Comparison of ENCODE assay signal across 10 mouse cellular contexts in genomic region chr2:30010840-30011281, GRCm38 (mm10). TPM values are rescaled to one million over a fixed set of nuclear protein-coding genes. Genes with fewer than 3 reads are reported as not detected.
DNase-seq lines count a peak whose midpoint lies in the region; ATAC-seq and TF ChIP-seq lines count a peak whose summit lies in the region.
"Had no signal": no experiment of that assay in that cellular context is flagged by ENCODE, and none has a peak within 500 bp of the region (broad histone marks: within the 10 kb centered on the region; RNA-seq: fewer than 3 reads in every experiment).

No protein-coding gene starts in this region.

- H3K4me1 ChIP-seq in hindbrain, postnatal 0 days (ENCODE audit: insufficient read depth, low read length): no peaks in the 10 kb centered on the region
- H3K4me1 ChIP-seq in hindbrain, embryonic 11.5 days (replicated peaks; ENCODE audit: control insufficient read depth, insufficient read depth, low read length): no peaks in the 10 kb centered on the region
- no peaks in the 10 kb centered on the region for H3K4me1 ChIP-seq in lung, postnatal 0 days (ENCODE audit: insufficient read depth, low read depth, low read length)
- H3K4me1 ChIP-seq in intestine, embryonic 16.5 days (ENCODE audit: control insufficient read depth, insufficient read depth, low read length): no peaks in the 10 kb centered on the region
- H3K4me1 ChIP-seq: heart, embryonic 15.5 days had no signal

- no peaks in the 10 kb centered on the region for H3K9me3 ChIP-seq in hindbrain, postnatal 0 days (ENCODE audit: low read length)
- H3K9me3 ChIP-seq in hindbrain, embryonic 11.5 days (ENCODE audit: control insufficient read depth, low read length): no peaks in the 10 kb centered on the region
- no peaks in the 10 kb centered on the region for H3K9me3 ChIP-seq in lung, postnatal 0 days (ENCODE audit: low read length)
- H3K9me3 ChIP-seq in intestine, embryonic 16.5 days (ENCODE audit: control insufficient read depth, low read length): no peaks in the 10 kb centered on the region
- H3K9me3 ChIP-seq: heart, embryonic 15.5 days had no signal

- TF ChIP-seq EP300 in lung, postnatal 0 days (IDR thresholded peaks at IDR 0.05): no peak

- peaks cover 94% of the 10 kb centered on the region for H3K36me3 ChIP-seq in hindbrain, postnatal 0 days (ENCODE audit: insufficient read depth, low read length)
- H3K36me3 ChIP-seq in hindbrain, embryonic 11.5 days (ENCODE audit: control insufficient read depth, insufficient read depth, low read length): peaks cover 41% of the 10 kb centered on the region
- H3K36me3 ChIP-seq in lung, postnatal 0 days (ENCODE audit: insufficient read depth, low read length): peaks cover 78% of the 10 kb centered on the region
- H3K36me3 ChIP-seq in intestine, embryonic 16.5 days (ENCODE audit: control insufficient read depth, insufficient read depth, low read length): peaks cover 46% of the 10 kb centered on the region

- peak; percentile 49; the same call in 1 of the 2 replicates for ATAC-seq in hindbrain, postnatal 0 days
- no peak for ATAC-seq in hindbrain, embryonic 11.5 days (ENCODE audit: low FRiP score)
- peak; percentile 75 for ATAC-seq in lung, postnatal 0 days
- ATAC-seq in CD4-positive, CD25-positive, alpha-beta regulatory T cell, adult 4 months: no peak
- ATAC-seq in intestine, embryonic 16.5 days: no peak

- peak; percentile 79 for DNase-seq in hindbrain, postnatal 0 days (ENCODE audit: low spot score)
- no peak for DNase-seq in hindbrain, embryonic 11.5 days (ENCODE audit: low spot score)
- peak; percentile 53 for DNase-seq in adrenal gland, adult 8-10 months
- DNase-seq in cerebellum, postnatal 4 days (ENCODE audit: low spot score in 2 of 2): peak; percentile 42 to 74
- DNase-seq in lung, postnatal 0 days (ENCODE audit: low spot score): peak; percentile 58
- no peak for DNase-seq in T-cell, adult 2 months (ENCODE audit: low spot score)

- H3K9ac ChIP-seq in hindbrain, postnatal 0 days (replicated peaks; ENCODE audit: low read length): no peak overlapping the region
- H3K9ac ChIP-seq in hindbrain, embryonic 11.5 days (ENCODE audit: low read depth, low read length): no peak overlapping the region
- no peak overlapping the region for H3K9ac ChIP-seq in lung, postnatal 0 days (replicated peaks; ENCODE audit: low read depth)
- H3K9ac ChIP-seq in intestine, embryonic 16.5 days (ENCODE audit: low read depth, low read length): no peak overlapping the region
- H3K9ac ChIP-seq: heart, embryonic 15.5 days; liver, embryonic 14.5 days had no signal

- no peak overlapping the region for H3K4me2 ChIP-seq in hindbrain, postnatal 0 days (ENCODE audit: low read depth, low read length)
- H3K4me2 ChIP-seq in hindbrain, embryonic 11.5 days (replicated peaks; ENCODE audit: low read depth, low read length): no peak overlapping the region
- no peak overlapping the region for H3K4me2 ChIP-seq in lung, postnatal 0 days (replicated peaks; ENCODE audit: low read depth, low read length)
- H3K4me2 ChIP-seq in intestine, embryonic 16.5 days (ENCODE audit: low read depth, low read length): no peak overlapping the region
- H3K4me2 ChIP-seq: heart, embryonic 15.5 days had no signal

- TF ChIP-seq CTCF in hindbrain, postnatal 0 days (IDR thresholded peaks at IDR 0.05; ENCODE audit: low read depth): no peak
- no peak for TF ChIP-seq CTCF in lung, postnatal 0 days (IDR thresholded peaks at IDR 0.05)

- WGBS in hindbrain, postnatal 0 days: 55% methylated on average over 8 of the region's 8 CpGs
- 95% methylated on average over 8 of the region's 8 CpGs for WGBS in hindbrain, embryonic 11.5 days
- WGBS in lung, postnatal 0 days: 59% methylated on average over 8 of the region's 8 CpGs
- WGBS in intestine, embryonic 16.5 days: 93% methylated on average over 8 of the region's 8 CpGs

- no peak overlapping the region for H3K4me3 ChIP-seq in hindbrain, postnatal 0 days (ENCODE audit: low read length)
- no peak overlapping the region for H3K4me3 ChIP-seq in hindbrain, embryonic 11.5 days (ENCODE audit: low read depth, low read length)
- H3K4me3 ChIP-seq in lung, postnatal 0 days (ENCODE audit: low read depth, low read length): no peak overlapping the region
- H3K4me3 ChIP-seq in intestine, embryonic 16.5 days (ENCODE audit: low read length): no peak overlapping the region
- H3K4me3 ChIP-seq: heart, embryonic 15.5 days had no signal

- 0 out of 2 replicates have a peak overlapping the region, but pooled peaks have one; percentile 7 for H3K27ac ChIP-seq in hindbrain, postnatal 0 days
- H3K27ac ChIP-seq in hindbrain, embryonic 11.5 days (ENCODE audit: low read depth, low read length): no peak overlapping the region
- no peak overlapping the region for H3K27ac ChIP-seq in lung, postnatal 0 days (ENCODE audit: low read length)
- no peak overlapping the region for H3K27ac ChIP-seq in intestine, embryonic 16.5 days (ENCODE audit: low read length)
- H3K27ac ChIP-seq: heart, embryonic 15.5 days; liver, embryonic 14.5 days had no signal

- H3K27me3 ChIP-seq in hindbrain, postnatal 0 days (ENCODE audit: insufficient read depth, low read length): no peaks in the 10 kb centered on the region
- no peaks in the 10 kb centered on the region for H3K27me3 ChIP-seq in hindbrain, embryonic 11.5 days (ENCODE audit: control insufficient read depth, insufficient read depth, low read length)
- H3K27me3 ChIP-seq in lung, postnatal 0 days (replicated peaks; ENCODE audit: insufficient read depth, low read length): no peaks in the 10 kb centered on the region
- H3K27me3 ChIP-seq in intestine, embryonic 16.5 days (replicated peaks; ENCODE audit: control insufficient read depth, insufficient read depth, low read length): no peaks in the 10 kb centered on the region
- H3K27me3 ChIP-seq: heart, embryonic 15.5 days had no signal

RNA-seq across cellular contexts. Expression of gene Wdr34, which starts 37.8 kb away (rescaled TPM):
- total RNA-seq in hindbrain, postnatal 0 days (2014; rRNA removed): 87.4 and 87.7 TPM in 2 replicates
- polyA plus RNA-seq in hindbrain, postnatal 0 days (2015; fragmentation: Nextera tagmentation; extraction: Ambion mirVana): 64.5 and 66.5 TPM in 2 replicates
- 30.1 and 33.9 TPM in 2 replicates for polyA plus RNA-seq in hindbrain, embryonic 11.5 days (2014; fragmentation: Nextera tagmentation; extraction: Ambion mirVana)
- 10 to 100 TPM; 19.5 to 31.7 (median 26.6) TPM for total RNA-seq in adrenal gland, adult 8-10 months (2022)
- polyA plus RNA-seq in lung, postnatal 0 days (2015; fragmentation: Nextera tagmentation; extraction: Ambion mirVana): 15.2 and 19.5 TPM in 2 replicates
- polyA plus RNA-seq in CD4-positive, CD25-positive, alpha-beta regulatory T cell, adult 4 months (2017; shearing (Covaris generic)): 1 to 10 TPM; 1.5 to 2.0 TPM
- 19.7 and 21.9 TPM in 2 replicates for polyA plus RNA-seq in intestine, embryonic 16.5 days (2015; fragmentation: Nextera tagmentation; extraction: Ambion mirVana)

RNA-seq across cellular contexts. Expression of gene Sptan1, which starts 45.5 kb away (rescaled TPM):
- total RNA-seq in hindbrain, postnatal 0 days (2014; rRNA removed): 716 and 902 TPM in 2 replicates
- 166 and 184 TPM in 2 replicates for polyA plus RNA-seq in hindbrain, postnatal 0 days (2015; fragmentation: Nextera tagmentation; extraction: Ambion mirVana)
- 172 and 192 TPM in 2 replicates for polyA plus RNA-seq in hindbrain, embryonic 11.5 days (2014; fragmentation: Nextera tagmentation; extraction: Ambion mirVana)
- total RNA-seq in adrenal gland, adult 8-10 months (2022): 100 to 1,000 TPM; 163 to 298 (median 244) TPM
- 112 and 115 TPM in 2 replicates for polyA plus RNA-seq in lung, postnatal 0 days (2015; fragmentation: Nextera tagmentation; extraction: Ambion mirVana)
- 100 to 1,000 TPM in 1 of 2 experiments, 10 to 100 TPM in 1; 70.4 to 103 TPM for polyA plus RNA-seq in CD4-positive, CD25-positive, alpha-beta regulatory T cell, adult 4 months (2017; shearing (Covaris generic))
- polyA plus RNA-seq in intestine, embryonic 16.5 days (2015; fragmentation: Nextera tagmentation; extraction: Ambion mirVana): 66.0 and 76.0 TPM in 2 replicates

RNA-seq across cellular contexts. Expression of gene Set, which starts 46.3 kb away (rescaled TPM):
- 149 and 188 TPM in 2 replicates for total RNA-seq in hindbrain, postnatal 0 days (2014; rRNA removed)
- 332 and 334 TPM in 2 replicates for polyA plus RNA-seq in hindbrain, postnatal 0 days (2015; fragmentation: Nextera tagmentation; extraction: Ambion mirVana)
- polyA plus RNA-seq in hindbrain, embryonic 11.5 days (2014; fragmentation: Nextera tagmentation; extraction: Ambion mirVana): 688 and 696 TPM in 2 replicates
- total RNA-seq in adrenal gland, adult 8-10 months (2022): 100 to 1,000 TPM; 205 to 257 (median 225) TPM
- 167 and 186 TPM in 2 replicates for polyA plus RNA-seq in lung, postnatal 0 days (2015; fragmentation: Nextera tagmentation; extraction: Ambion mirVana)
- 100 to 1,000 TPM; 362 to 387 TPM for polyA plus RNA-seq in CD4-positive, CD25-positive, alpha-beta regulatory T cell, adult 4 months (2017; shearing (Covaris generic))
- 329 and 361 TPM in 2 replicates for polyA plus RNA-seq in intestine, embryonic 16.5 days (2015; fragmentation: Nextera tagmentation; extraction: Ambion mirVana)

Comparison
In these comparisons a context has a peak if more than half of its experiments do, and no peak if none do; other contexts are left out.
1. ATAC-seq: peak in hindbrain, postnatal 0 days (single experiment) and lung, postnatal 0 days (single experiment); none in hindbrain, embryonic 11.5 days (single experiment), CD4-positive, CD25-positive, alpha-beta regulatory T cell, adult 4 months (single experiment) and intestine, embryonic 16.5 days (single experiment).
2. DNase-seq: peak in hindbrain, postnatal 0 days (single experiment), adrenal gland, adult 8-10 months (single experiment), cerebellum, postnatal 4 days (2 of 2) and lung, postnatal 0 days (single experiment); none in hindbrain, embryonic 11.5 days (single experiment) and T-cell, adult 2 months (single experiment).